Mouse (Mus musculus) intestine, postnatal 0 days (tissue): Measurements from ENCODE around the gene Ppil6. TPM values are rescaled to one million over a fixed set of nuclear protein-coding genes. Genes with fewer than 3 reads are reported as not detected.

ENCODE experiments used
- ATAC-seq: fragments of 200-750 bp; cut with Nextera tagmentation; 2 replicates; pipeline ENCODE4 v1.8.0; 2017; ENCODE audit warnings: mild to moderate bottlenecking, moderate TSS enrichment, moderate library complexity
- H3K27ac ChIP-seq: fragments of 300-500 bp; sonication (generic); 2 replicates; pipeline ENCODE4 v1.5.1; 2014; ENCODE audit warnings: mild to moderate bottlenecking, low read depth, low read length, moderate library complexity
- H3K27me3 ChIP-seq: fragments of 300-500 bp; sonication (generic); replicated peaks from 2 replicates; pipeline ENCODE4 v1.6.1; 2014; ENCODE audit warnings: low read length, mixed read lengths; ENCODE audit not compliant: control insufficient read depth, insufficient read depth
- H3K36me3 ChIP-seq: fragments of 300-500 bp; sonication (generic); 2 replicates; pipeline ENCODE4 v1.6.1; 2014; ENCODE audit warnings: mild to moderate bottlenecking, moderate library complexity; ENCODE audit not compliant: control insufficient read depth, insufficient read depth
- H3K4me1 ChIP-seq: fragments of 300-500 bp; sonication (generic); replicated peaks from 2 replicates; pipeline ENCODE4 v1.6.1; 2014; ENCODE audit warnings: antibody characterized with exemption, low read length, mixed read lengths; ENCODE audit not compliant: control insufficient read depth, insufficient read depth
- H3K4me2 ChIP-seq: fragments of 300-500 bp; sonication (generic); replicated peaks from 2 replicates; pipeline ENCODE4 v1.6.1; 2014; ENCODE audit warnings: low read depth, mild to moderate bottlenecking, moderate library complexity
- H3K4me3 ChIP-seq: fragments of 300-500 bp; sonication (generic); 2 replicates; pipeline ENCODE4 v1.5.1; 2014; ENCODE audit warnings: low read depth, low read length
- H3K9ac ChIP-seq: fragments of 300-500 bp; sonication (generic); 2 replicates; pipeline ENCODE4 v1.6.1; 2014; ENCODE audit warnings: mild to moderate bottlenecking, low read depth, low read length
- H3K9me3 ChIP-seq: fragments of 300-500 bp; sonication (generic); 2 replicates; pipeline ENCODE4 v1.6.1; 2016; ENCODE audit warnings: mixed run types; ENCODE audit not compliant: control insufficient read depth
- CTCF ChIP-seq: sonication (generic); IDR thresholded peaks from 2 replicates; pipeline ENCODE4 v1.5.1; 2016; ENCODE audit warnings: low read depth, mild to moderate bottlenecking, control low read depth, antibody characterized with exemption, moderate library complexity
- WGBS: fragments of 180-500 bp; shearing (Covaris S2); extraction: QIAGEN DNeasy Blood & Tissue Kit; methylation state at CpG from one replicate; pipeline ENCODE4 v1.1.7; 2014; 5-methylcytosine and 5-hydroxymethylcytosine counted together
- polyA plus RNA-seq: library from polyadenylated mRNA; unstranded; fragments of >200 nt; fragmentation: Nextera tagmentation; extraction: Ambion mirVana; gene quantifications from 2 replicates; pipeline ENCODE4 v1.2.1, GENCODE M21; 2015

Ppil6 gene
- polyA plus RNA-seq, 1 experiment from 2014 or later = 1.3 TPM

GRCm38 (mm10) chr10:41451656-41452055 lies 38.6 kb upstream of the Ppil6 start:
- H3K9ac ChIP-seq = no peak overlapping the region
- WGBS = 74% methylated on average over 9 of the region's 9 CpGs
- no peaks in the 10 kb centered on the region for H3K27me3 ChIP-seq
- H3K27ac ChIP-seq = peak overlapping the region; percentile 16
- no peaks in the 10 kb centered on the region for H3K9me3 ChIP-seq
- peaks cover 23% of the 10 kb centered on the region for H3K36me3 ChIP-seq
- 0 out of 2 replicates have a peak, but pooled peaks have one; percentile 25 for ATAC-seq
- TF ChIP-seq CTCF = no peak
- H3K4me3 ChIP-seq = no peak overlapping the region; the same call in 1 of the 2 replicates
- peaks cover 10% of the 10 kb centered on the region; the same call in 1 of the 2 replicates for H3K4me1 ChIP-seq
- H3K4me2 ChIP-seq = peak overlapping the region; percentile 78

- peaks cover 10% of the 10 kb centered on the region; the same call in 1 of the 2 replicates for H3K4me1 ChIP-seq
- TF ChIP-seq CTCF = no peak
- no peaks in the 10 kb centered on the region for H3K27me3 ChIP-seq
- no peak overlapping the region for H3K4me3 ChIP-seq
- 81% methylated on average over 3 of the region's 3 CpGs for WGBS
- H3K27ac ChIP-seq = no peak overlapping the region
- no peaks in the 10 kb centered on the region for H3K9me3 ChIP-seq
- peaks cover 24% of the 10 kb centered on the region for H3K36me3 ChIP-seq
- no peak overlapping the region for H3K4me2 ChIP-seq
- ATAC-seq = no peak
- no peak overlapping the region for H3K9ac ChIP-seq
Measured at GRCm38 (mm10) chr10:41452791-41453190, 37.4 kb upstream of the Ppil6 start.

- ATAC-seq = no peak
- no peak overlapping the region for H3K27ac ChIP-seq
- H3K9ac ChIP-seq = no peak overlapping the region
- no peaks in the 10 kb centered on the region for H3K27me3 ChIP-seq
- no peaks in the 10 kb centered on the region for H3K9me3 ChIP-seq
- no peak overlapping the region for H3K4me3 ChIP-seq
- WGBS = 84% methylated on average over 4 of the region's 4 CpGs
- H3K36me3 ChIP-seq = peaks cover 48% of the 10 kb centered on the region
- H3K4me1 ChIP-seq = no peaks in the 10 kb centered on the region
- TF ChIP-seq CTCF = no peak
- H3K4me2 ChIP-seq = no peak overlapping the region
Measured at GRCm38 (mm10) chr10:41459990-41460389, 30.2 kb upstream of the Ppil6 start.

GRCm38 (mm10) chr10:41460501-41460900 lies 29.7 kb upstream of the Ppil6 start:
- Histone ChIP-seq H3K4me3 (no peak overlapping the region), H3K36me3 (peaks cover 45% of the 10 kb centered on the region), H3K9ac (no peak overlapping the region), H3K4me1 (no peaks in the 10 kb centered on the region), H3K9me3 (no peaks in the 10 kb centered on the region), H3K27me3 (no peaks in the 10 kb centered on the region), H3K4me2 (no peak overlapping the region), H3K27ac (no peak overlapping the region)
- no peak for TF ChIP-seq CTCF
- no peak for ATAC-seq
- 12% methylated on average over 2 of the region's 2 CpGs for WGBS

- Histone ChIP-seq H3K36me3 (peaks cover 38% of the 10 kb centered on the region), H3K4me2 (no peak overlapping the region), H3K9me3 (no peaks in the 10 kb centered on the region), H3K9ac (no peak overlapping the region), H3K4me1 (no peaks in the 10 kb centered on the region), H3K27me3 (no peaks in the 10 kb centered on the region), H3K4me3 (no peak overlapping the region), H3K27ac (no peak overlapping the region)
- no peak for TF ChIP-seq CTCF
- no peak for ATAC-seq
- WGBS = 89% methylated on average over 3 of the region's 3 CpGs
Measured at GRCm38 (mm10) chr10:41461057-41461722, 29.0 kb upstream of the Ppil6 start.

GRCm38 (mm10) chr10:41464401-41464955 lies 25.8 kb upstream of the Ppil6 start:
- Histone ChIP-seq H3K4me2 (no peak overlapping the region), H3K9me3 (no peaks in the 10 kb centered on the region), H3K36me3 (peaks cover 38% of the 10 kb centered on the region; the same call in 1 of the 2 replicates), H3K4me3 (no peak overlapping the region), H3K4me1 (no peaks in the 10 kb centered on the region), H3K9ac (no peak overlapping the region), H3K27ac (no peak overlapping the region), H3K27me3 (no peaks in the 10 kb centered on the region)
- WGBS = 74% methylated on average over 15 of the region's 15 CpGs
- ATAC-seq = no peak
- TF ChIP-seq CTCF = no peak
